In the genomic region with DNA sequence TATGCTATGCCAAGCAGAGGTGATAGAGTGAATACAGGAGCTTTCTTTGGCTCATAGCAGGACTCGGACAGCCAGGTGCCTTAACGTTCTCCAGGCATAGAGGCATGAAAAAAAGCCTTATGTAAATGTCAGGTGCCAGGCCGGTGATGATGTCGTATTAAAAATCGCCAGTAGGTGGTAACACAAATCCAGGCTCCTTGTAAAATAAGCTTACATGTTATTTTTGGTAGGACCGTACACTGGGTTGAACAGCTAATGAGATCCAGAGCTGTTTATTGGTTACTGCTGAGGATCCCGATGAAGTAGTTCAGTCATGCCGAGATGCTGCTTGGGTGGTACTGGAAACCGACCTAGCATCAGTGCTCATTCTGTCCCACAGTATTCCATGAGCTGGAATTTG, we compare ENCODE assay signal across 11 mouse cellular contexts.
DNase-seq lines count a peak whose midpoint lies in the region; ATAC-seq and TF ChIP-seq lines count a peak whose summit lies in the region.
"Had no signal": no experiment of that assay in that cellular context is flagged by ENCODE, and none has a peak within 500 bp of the region (broad histone marks: within the 10 kb centered on the region; RNA-seq: fewer than 3 reads in every experiment).

No protein-coding gene starts in this region.

- H3K79me2 ChIP-seq in heart, adult 2 months (replicated peaks; ENCODE audit: control insufficient read depth, insufficient read depth, low read length) = no peaks in the 10 kb centered on the region

- intact Hi-C loops in heart, adult 2 months (cut with DNase I) = no loop called here

- no peaks in the 10 kb centered on the region for H3K9me3 ChIP-seq in kidney, embryonic 16.5 days (ENCODE audit: low read length)
- H3K9me3 ChIP-seq: heart, embryonic 12.5 days had no signal

- peak; percentile 41 for TF ChIP-seq CTCF in heart, adult 2 months (IDR thresholded peaks at IDR 0.05)
- no peak for TF ChIP-seq CTCF in spleen, adult 2 months (IDR thresholded peaks at IDR 0.05; ENCODE audit: extremely low read depth, insufficient read depth, insufficient read length, insufficient replicate concordance)

- no peak overlapping the region for H3K27ac ChIP-seq in heart, adult 2 months
- H3K27ac ChIP-seq in spleen, adult 2 months (ENCODE audit: insufficient read depth, low read length) = peak overlapping the region; percentile 46
- peak overlapping the region; percentile 63; the same call in 1 of the 2 replicates for H3K27ac ChIP-seq in kidney, embryonic 16.5 days (ENCODE audit: low read length)

- DNase-seq in heart, adult 2 months = no peak
- no peak for DNase-seq in heart, adult 8-10 months (ENCODE audit: low spot score)
- DNase-seq in spleen, adult 2 months (ENCODE audit: low read depth in 1 of 2, low spot score in 2 of 2) = peak in 1 of 2 experiments; percentile 5
- no peak for DNase-seq in spleen, postnatal 4 days (ENCODE audit: low spot score in 2 of 2)
- DNase-seq in thymus, postnatal 14 days = peak; percentile 47
- no peak for DNase-seq in embryo, embryonic 10 days (ENCODE audit: low spot score)
- no peak for DNase-seq in right cerebral cortex, adult 2 months (ENCODE audit: low spot score in 2 of 2)

- no peak for TF ChIP-seq EP300 in heart, adult 2 months (IDR thresholded peaks at IDR 0.05; ENCODE audit: insufficient read depth, low read depth, low read length)

- no peak overlapping the region for H3K9ac ChIP-seq in heart, adult 2 months (ENCODE audit: low read depth, low read length)
- no peak overlapping the region for H3K9ac ChIP-seq in kidney, embryonic 16.5 days (replicated peaks; ENCODE audit: low read length)
- H3K9ac ChIP-seq: heart, embryonic 12.5 days had no signal

- H3K4me3 ChIP-seq in heart, adult 2 months = no peak overlapping the region
- 0 out of 2 replicates have a peak overlapping the region, but pooled peaks have one; percentile 14 for H3K4me3 ChIP-seq in spleen, adult 2 months (ENCODE audit: extremely low read depth, insufficient read depth, insufficient read length)
- no peak overlapping the region for H3K4me3 ChIP-seq in kidney, embryonic 16.5 days (ENCODE audit: low read length)
- H3K4me3 ChIP-seq: heart, embryonic 12.5 days had no signal

- peaks cover 2% of the 10 kb centered on the region; the same call in 1 of the 2 replicates for H3K4me1 ChIP-seq in heart, adult 2 months (ENCODE audit: control insufficient read depth, insufficient read depth, low read length)
- peaks cover 13% of the 10 kb centered on the region for H3K4me1 ChIP-seq in spleen, adult 2 months (ENCODE audit: control insufficient read depth, insufficient read depth, insufficient read length)
- peaks cover 8% of the 10 kb centered on the region; the same call in 1 of the 2 replicates for H3K4me1 ChIP-seq in kidney, embryonic 16.5 days (ENCODE audit: insufficient read depth, low read length)

- H3K4me2 ChIP-seq in kidney, embryonic 16.5 days (replicated peaks; ENCODE audit: low read depth, low read length) = no peak overlapping the region
- H3K4me2 ChIP-seq: heart, embryonic 12.5 days had no signal

- TF ChIP-seq POLR2A in heart, adult 2 months (IDR thresholded peaks at IDR 0.05; ENCODE audit: insufficient read depth, low read depth, low read length) = no peak
- no peak for TF ChIP-seq POLR2A in spleen, adult 2 months (IDR thresholded peaks at IDR 0.05; ENCODE audit: low read depth, low read length)

- WGBS in heart, adult 2 months = 44% methylated on average over 9 of the region's 9 CpGs
- WGBS in spleen, adult 2 months = 15% methylated on average over 9 of the region's 9 CpGs
- 66% methylated on average over 9 of the region's 9 CpGs for WGBS in kidney, embryonic 16.5 days

- no peaks in the 10 kb centered on the region for H3K27me3 ChIP-seq in heart, adult 2 months (ENCODE audit: control insufficient read depth, insufficient read depth, low read length)
- H3K27me3 ChIP-seq in spleen, adult 2 months (ENCODE audit: control insufficient read depth, insufficient read depth, low read length) = no peaks in the 10 kb centered on the region
- H3K27me3 ChIP-seq in kidney, embryonic 16.5 days (ENCODE audit: insufficient read depth, low read length) = no peaks in the 10 kb centered on the region
- H3K27me3 ChIP-seq: heart, embryonic 12.5 days had no signal

- ATAC-seq in kidney, embryonic 16.5 days (ENCODE audit: low FRiP score, low TSS enrichment) = no peak; the same call in 1 of the 2 replicates
- ATAC-seq: forebrain, embryonic 14.5 days; intestine, postnatal 0 days had no signal

- no peaks in the 10 kb centered on the region for H3K36me3 ChIP-seq in heart, adult 2 months (ENCODE audit: control insufficient read depth, insufficient read depth, low read length)
- H3K36me3 ChIP-seq in spleen, adult 2 months (ENCODE audit: control insufficient read depth, insufficient read depth, low read length) = no peaks in the 10 kb centered on the region
- no peaks in the 10 kb centered on the region for H3K36me3 ChIP-seq in kidney, embryonic 16.5 days (ENCODE audit: insufficient read depth, low read length)
- H3K36me3 ChIP-seq: heart, embryonic 12.5 days had no signal
